Mouse (Mus musculus): ENCODE data around the gene Adam8.

The Adam8 gene

GRCm38 (mm10) chr7:139944291-139945240, 47.8 kb downstream of the Adam8 start:
- DNase-seq, result no peak

GRCm38 (mm10) chr7:139943674-139944281, 48.6 kb downstream of the Adam8 start, which contains the start of gene Utf1:
Gene Utf1, plus strand, starts transcription at chr7:139943789.
- peak in 1 of 2 experiments; percentile 33 for DNase-seq

- no peak for DNase-seq
Observed at GRCm38 (mm10) chr7:139940476-139941209, 51.7 kb downstream of the Adam8 start.

GRCm38 (mm10) chr7:139937810-139938209, 54.6 kb downstream of the Adam8 start:
- no peak for DNase-seq

GRCm38 (mm10) chr7:139937138-139937537, 55.2 kb downstream of the Adam8 start:
- no peak for DNase-seq

GRCm38 (mm10) chr7:139936705-139937104, 55.7 kb downstream of the Adam8 start:
- DNase-seq, result no peak

- DNase-seq, result peak; percentile 38 to 46
Observed at GRCm38 (mm10) chr7:139930732-139931131, 61.6 kb downstream of the Adam8 start.
